Mouse (Mus musculus): ENCODE measurements around the gene Agap2. TPM values are rescaled to one million over a fixed set of nuclear protein-coding genes. Genes with fewer than 3 reads are reported as not detected.

Gene Agap2
- polyA plus RNA-seq, 1 experiment = 0.85 TPM

- H3K4me1 ChIP-seq (ENCODE audit: control insufficient read depth, insufficient read depth, low read length) = no peaks in the 10 kb centered on the region
- no peak overlapping the region for H3K9ac ChIP-seq (ENCODE audit: low read depth, poor library complexity, severe bottlenecking)
- H3K27ac ChIP-seq (ENCODE audit: insufficient read depth, low read length) = no peak overlapping the region
- peaks cover 15% of the 10 kb centered on the region for H3K27me3 ChIP-seq (ENCODE audit: control insufficient read depth, insufficient read depth, low read length, poor library complexity, severe bottlenecking)
- TF ChIP-seq EP300 (IDR thresholded peaks at IDR 0.05; ENCODE audit: insufficient read depth, low read depth, low read length) = no peak
- TF ChIP-seq CTCF (IDR thresholded peaks at IDR 0.05; ENCODE audit: low read depth, low read length) = no peak
- no peak for TF ChIP-seq POLR2A (IDR thresholded peaks at IDR 0.05; ENCODE audit: insufficient read depth, low read length)
- no peaks in the 10 kb centered on the region for H3K9me3 ChIP-seq (replicated peaks; ENCODE audit: control insufficient read depth, insufficient read depth, low read length, poor library complexity, severe bottlenecking)
- no peaks in the 10 kb centered on the region for H3K36me3 ChIP-seq (ENCODE audit: control insufficient read depth, insufficient read depth, low read length, poor library complexity, severe bottlenecking)
- no peak overlapping the region for H3K4me3 ChIP-seq (ENCODE audit: low read depth, low read length)
Observed at GRCm38 (mm10) chr10:127081996-127082620, 7.0 kb downstream of the Agap2 start.

- Histone ChIP-seq H3K9me3 (replicated peaks; ENCODE audit: control insufficient read depth, insufficient read depth, low read length, poor library complexity, severe bottlenecking) (no peaks in the 10 kb centered on the region), H3K27ac (ENCODE audit: insufficient read depth, low read length) (no peak overlapping the region), H3K4me3 (ENCODE audit: low read depth, low read length) (no peak overlapping the region), H3K4me1 (ENCODE audit: control insufficient read depth, insufficient read depth, low read length) (no peaks in the 10 kb centered on the region), H3K27me3 (ENCODE audit: control insufficient read depth, insufficient read depth, low read length, poor library complexity, severe bottlenecking) (peaks cover 15% of the 10 kb centered on the region), H3K9ac (ENCODE audit: low read depth, poor library complexity, severe bottlenecking) (no peak overlapping the region), H3K36me3 (ENCODE audit: control insufficient read depth, insufficient read depth, low read length, poor library complexity, severe bottlenecking) (no peaks in the 10 kb centered on the region)
- TF ChIP-seq EP300 (IDR thresholded peaks at IDR 0.05; ENCODE audit: insufficient read depth, low read depth, low read length) (no peak), CTCF (IDR thresholded peaks at IDR 0.05; ENCODE audit: low read depth, low read length) (no peak), POLR2A (IDR thresholded peaks at IDR 0.05; ENCODE audit: insufficient read depth, low read length) (no peak)
Observed at GRCm38 (mm10) chr10:127083292-127083914, 8.3 kb downstream of the Agap2 start.

DNA sequence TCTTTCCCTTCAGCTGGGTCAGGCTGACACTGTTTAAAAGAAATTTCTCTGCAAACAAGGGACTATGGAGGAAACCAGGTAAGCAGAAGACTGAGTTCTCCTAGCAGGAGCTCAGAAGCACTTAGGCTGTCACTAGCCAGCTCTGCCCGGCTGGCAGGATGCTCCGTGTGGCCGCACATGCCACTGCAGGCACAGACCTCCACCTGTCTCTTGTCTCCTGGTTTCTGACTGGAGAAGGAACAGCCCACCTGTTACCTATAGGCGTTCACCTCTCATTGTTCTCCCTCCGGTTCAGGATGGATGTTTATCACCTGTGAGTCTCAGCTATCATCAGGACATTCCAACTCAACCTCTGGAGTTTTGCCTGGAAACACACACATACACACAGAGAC is 8.8 kb downstream of the Agap2 start:
- Histone ChIP-seq H3K27ac (ENCODE audit: insufficient read depth, low read length) (no peak overlapping the region), H3K4me1 (ENCODE audit: control insufficient read depth, insufficient read depth, low read length) (no peaks in the 10 kb centered on the region), H3K36me3 (ENCODE audit: control insufficient read depth, insufficient read depth, low read length, poor library complexity, severe bottlenecking) (no peaks in the 10 kb centered on the region), H3K4me3 (ENCODE audit: low read depth, low read length) (no peak overlapping the region), H3K9ac (ENCODE audit: low read depth, poor library complexity, severe bottlenecking) (no peak overlapping the region), H3K27me3 (ENCODE audit: control insufficient read depth, insufficient read depth, low read length, poor library complexity, severe bottlenecking) (peaks cover 13% of the 10 kb centered on the region), H3K9me3 (replicated peaks; ENCODE audit: control insufficient read depth, insufficient read depth, low read length, poor library complexity, severe bottlenecking) (no peaks in the 10 kb centered on the region)
- TF ChIP-seq CTCF (IDR thresholded peaks at IDR 0.05; ENCODE audit: low read depth, low read length) = no peak
- TF ChIP-seq POLR2A (IDR thresholded peaks at IDR 0.05; ENCODE audit: insufficient read depth, low read length) = no peak
- no peak for TF ChIP-seq EP300 (IDR thresholded peaks at IDR 0.05; ENCODE audit: insufficient read depth, low read depth, low read length)

- Histone ChIP-seq H3K4me3 (ENCODE audit: low read depth, low read length) (no peak overlapping the region), H3K27ac (ENCODE audit: insufficient read depth, low read length) (no peak overlapping the region), H3K9me3 (replicated peaks; ENCODE audit: control insufficient read depth, insufficient read depth, low read length, poor library complexity, severe bottlenecking) (no peaks in the 10 kb centered on the region), H3K27me3 (ENCODE audit: control insufficient read depth, insufficient read depth, low read length, poor library complexity, severe bottlenecking) (peaks cover 3% of the 10 kb centered on the region), H3K4me1 (ENCODE audit: control insufficient read depth, insufficient read depth, low read length) (no peaks in the 10 kb centered on the region), H3K36me3 (ENCODE audit: control insufficient read depth, insufficient read depth, low read length, poor library complexity, severe bottlenecking) (no peaks in the 10 kb centered on the region), H3K9ac (ENCODE audit: low read depth, poor library complexity, severe bottlenecking) (no peak overlapping the region)
- no peak for TF ChIP-seq CTCF (IDR thresholded peaks at IDR 0.05; ENCODE audit: low read depth, low read length)
- no peak for TF ChIP-seq POLR2A (IDR thresholded peaks at IDR 0.05; ENCODE audit: insufficient read depth, low read length)
- no peak for TF ChIP-seq EP300 (IDR thresholded peaks at IDR 0.05; ENCODE audit: insufficient read depth, low read depth, low read length)
Observed at GRCm38 (mm10) chr10:127085052-127085451, 10.0 kb downstream of the Agap2 start.

DNA sequence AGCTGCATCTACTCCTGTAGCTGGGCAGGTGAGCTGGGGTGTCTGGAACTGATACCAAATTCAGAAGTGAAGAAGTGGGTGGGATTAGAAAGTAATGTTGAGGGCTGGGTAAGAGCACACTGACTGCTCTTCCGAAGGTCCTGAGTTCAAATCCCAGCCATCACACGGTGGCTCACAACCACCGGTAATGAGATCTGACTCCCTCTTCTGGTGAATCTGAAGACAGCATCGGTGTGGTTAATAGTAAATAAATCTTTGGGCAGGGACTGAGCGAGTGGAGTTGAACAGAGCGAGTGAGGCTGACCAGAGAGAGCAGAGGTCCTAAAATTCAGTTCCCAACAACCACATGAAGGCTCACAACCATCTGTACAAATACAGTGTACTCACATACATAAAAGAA is 10.5 kb downstream of the Agap2 start:
- TF ChIP-seq EP300 (IDR thresholded peaks at IDR 0.05; ENCODE audit: insufficient read depth, low read depth, low read length) = no peak
- no peak for TF ChIP-seq POLR2A (IDR thresholded peaks at IDR 0.05; ENCODE audit: insufficient read depth, low read length)
- TF ChIP-seq CTCF (IDR thresholded peaks at IDR 0.05; ENCODE audit: low read depth, low read length) = no peak
- Histone ChIP-seq H3K9me3 (replicated peaks; ENCODE audit: control insufficient read depth, insufficient read depth, low read length, poor library complexity, severe bottlenecking) (no peaks in the 10 kb centered on the region), H3K36me3 (ENCODE audit: control insufficient read depth, insufficient read depth, low read length, poor library complexity, severe bottlenecking) (no peaks in the 10 kb centered on the region), H3K27ac (ENCODE audit: insufficient read depth, low read length) (no peak overlapping the region), H3K9ac (ENCODE audit: low read depth, poor library complexity, severe bottlenecking) (no peak overlapping the region), H3K4me3 (ENCODE audit: low read depth, low read length) (no peak overlapping the region), H3K4me1 (ENCODE audit: control insufficient read depth, insufficient read depth, low read length) (no peaks in the 10 kb centered on the region), H3K27me3 (ENCODE audit: control insufficient read depth, insufficient read depth, low read length, poor library complexity, severe bottlenecking) (no peaks in the 10 kb centered on the region; the same call in 1 of the 2 replicates)

All from ES-Bruce4 (cell line).